Mouse (Mus musculus): ENCODE results near the gene Nkapd1.
A peak's percentile ranks its signal among the peaks of the same experiment; 100 is the strongest.

Nkapd1 gene

DNA sequence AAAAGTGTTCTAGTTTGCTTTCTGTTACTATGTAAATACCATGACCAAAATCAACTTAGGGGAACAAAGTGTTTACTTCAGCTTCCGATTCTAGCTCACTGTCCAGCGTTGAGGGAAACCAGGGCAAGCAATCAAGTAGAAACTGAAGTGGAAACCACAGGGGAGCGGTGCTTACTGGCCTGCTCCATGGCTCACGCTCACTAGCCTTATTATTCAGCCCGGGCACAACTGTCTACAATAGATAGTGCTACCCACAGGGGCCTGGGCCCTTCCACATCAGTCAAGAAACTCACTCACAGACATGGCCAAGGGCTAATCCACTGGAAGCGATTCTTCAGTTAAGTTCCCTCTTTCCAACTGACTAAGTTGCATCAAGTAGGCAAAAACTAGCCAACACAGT is 15.7 kb downstream of the Nkapd1 start:
- no peak for DNase-seq (ENCODE audit: low spot score)

GRCm38 (mm10) chr9:50596973-50597372 is 20.3 kb downstream of the Nkapd1 start:
- DNase-seq (ENCODE audit: low spot score), result no peak

- DNase-seq (ENCODE audit: low spot score), result no peak
These were observed 22.4 kb downstream of the Nkapd1 start for GRCm38 (mm10) chr9:50594794-50595417.

- no peak for DNase-seq (ENCODE audit: low spot score)
These were observed 23.7 kb downstream of the Nkapd1 start for GRCm38 (mm10) chr9:50593544-50593943.

GRCm38 (mm10) chr9:50592955-50593354 is 24.3 kb downstream of the Nkapd1 start:
- DNase-seq (ENCODE audit: low spot score), result no peak

DNA sequence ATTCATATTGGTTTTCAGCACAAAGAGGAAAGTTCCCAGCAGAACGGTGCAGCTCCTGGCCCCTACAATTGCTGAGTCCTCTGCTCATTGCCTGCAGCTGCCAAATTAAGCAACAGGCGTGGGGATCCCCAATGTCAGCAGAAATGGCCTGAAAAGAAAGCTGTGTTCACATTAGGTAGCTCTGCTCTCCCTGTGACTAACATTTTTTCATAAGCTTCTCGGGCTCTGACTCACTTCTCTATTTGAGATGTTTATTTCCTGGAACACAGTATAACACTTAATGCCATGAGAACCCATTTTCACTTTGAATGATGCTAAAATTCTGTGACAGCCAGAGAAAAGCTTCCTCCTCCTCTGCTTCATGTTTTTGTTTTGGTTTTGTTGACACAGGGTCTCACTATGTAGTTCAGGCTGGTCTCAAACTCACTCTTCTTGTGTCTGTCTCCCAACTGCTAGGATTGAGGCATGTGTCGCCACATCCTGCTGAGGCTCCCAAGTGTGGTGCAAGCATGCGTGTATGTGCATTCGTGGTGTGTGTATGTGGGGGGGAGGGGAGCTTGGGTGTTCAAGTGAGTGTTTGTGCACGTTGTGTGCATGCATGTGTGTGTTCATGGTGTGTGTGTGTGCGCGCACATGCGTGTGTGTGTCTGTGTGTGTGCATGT is 26.3 kb downstream of the Nkapd1 start:
- DNase-seq (ENCODE audit: low spot score), result no peak

DNA sequence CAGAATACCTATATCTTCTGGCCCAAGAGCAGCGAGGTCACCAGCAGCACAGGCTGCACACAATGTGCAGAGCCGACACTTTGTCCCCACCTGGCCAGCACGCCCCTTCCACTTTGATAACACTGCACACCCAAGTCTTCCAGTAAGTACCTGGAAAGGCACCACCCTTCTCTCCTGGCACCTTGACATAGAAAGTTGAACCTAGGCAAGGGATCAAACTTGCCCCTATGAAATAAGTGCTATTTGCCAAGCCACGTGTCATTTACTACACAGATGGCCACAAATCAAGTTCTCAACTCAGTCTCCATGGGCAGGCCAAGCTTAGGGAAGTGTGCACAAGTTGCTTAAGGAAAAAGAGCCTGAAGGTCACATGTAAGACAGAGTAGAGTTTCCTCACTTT is 30.3 kb downstream of the Nkapd1 start:
- no peak for DNase-seq (ENCODE audit: low spot score)

- no peak for DNase-seq (ENCODE audit: low spot score)
These were observed 32.0 kb downstream of the Nkapd1 start for GRCm38 (mm10) chr9:50585145-50585818.

GRCm38 (mm10) chr9:50580370-50580769 is 36.9 kb downstream of the Nkapd1 start:
- no peak for DNase-seq (ENCODE audit: low spot score)

GRCm38 (mm10) chr9:50569599-50570525 is 47.4 kb downstream of the Nkapd1 start:
- DNase-seq (ENCODE audit: low spot score), result no peak

- no peak for DNase-seq (ENCODE audit: low spot score)
These were observed 49.4 kb downstream of the Nkapd1 start for GRCm38 (mm10) chr9:50567881-50568280.

- DNase-seq (ENCODE audit: low spot score), result peak; percentile 14
These were observed 49.9 kb downstream of the Nkapd1 start for GRCm38 (mm10) chr9:50567372-50567771.

GRCm38 (mm10) chr9:50565940-50566339 is 51.3 kb downstream of the Nkapd1 start:
- DNase-seq (ENCODE audit: low spot score), result no peak

- peak; percentile 16 for DNase-seq (ENCODE audit: low spot score)
These were observed 52.1 kb downstream of the Nkapd1 start for GRCm38 (mm10) chr9:50565173-50565572.

- no peak for DNase-seq (ENCODE audit: low spot score)
These were observed 55.3 kb downstream of the Nkapd1 start for GRCm38 (mm10) chr9:50561918-50562360.

- DNase-seq (ENCODE audit: low spot score), result no peak
These were observed 55.9 kb downstream of the Nkapd1 start, which contains the start of gene Tex12 for GRCm38 (mm10) chr9:50561145-50561917. TSS of gene Tex12 (minus strand) at chr9:50561325.
